Mouse (Mus musculus): ENCODE data around the gene Lrch3.

DNA sequence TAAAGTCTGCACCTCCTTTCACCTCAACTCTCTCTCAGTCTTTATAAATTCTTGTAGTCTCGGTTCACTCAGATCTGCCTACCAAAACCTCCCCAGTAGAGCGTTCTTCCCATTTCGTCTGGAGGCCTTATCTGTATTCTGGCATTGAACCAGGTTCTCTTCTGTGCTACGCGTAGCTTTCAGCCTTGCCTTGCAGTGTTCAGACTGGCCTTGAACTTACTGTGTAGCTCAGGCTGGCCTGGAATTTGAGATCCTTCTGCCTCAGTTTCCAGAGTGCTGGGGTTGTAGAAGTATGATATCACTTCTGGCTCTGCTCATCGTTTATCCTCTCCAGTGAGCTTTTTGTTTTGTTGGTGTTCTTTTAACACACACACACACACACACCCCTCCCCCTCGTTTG lies 149.4 kb downstream of the Lrch3 start:
- TF ChIP-seq CTCF (IDR thresholded peaks at IDR 0.05; ENCODE audit: borderline replicate concordance, extremely low read depth, insufficient read depth, insufficient read length) (no peak), POLR2A (IDR thresholded peaks at IDR 0.05; ENCODE audit: borderline replicate concordance, extremely low read depth, insufficient read depth, insufficient read length, poor library complexity, severe bottlenecking) (no peak)
